Mouse (Mus musculus) heart, postnatal 0 days (tissue): ENCODE measurements around the gene Dmbt1.

Experiments
- CTCF ChIP-seq: IDR thresholded peaks from 2 replicates; pipeline ENCODE4 v1.5.1; 2016; ENCODE audit warnings: antibody characterized with exemption, control low read depth, low read depth
- EP300 ChIP-seq: IDR thresholded peaks from 2 replicates; pipeline ENCODE4 v1.6.1; 2016; ENCODE audit warnings: antibody characterized with exemption, low read depth

DNA sequence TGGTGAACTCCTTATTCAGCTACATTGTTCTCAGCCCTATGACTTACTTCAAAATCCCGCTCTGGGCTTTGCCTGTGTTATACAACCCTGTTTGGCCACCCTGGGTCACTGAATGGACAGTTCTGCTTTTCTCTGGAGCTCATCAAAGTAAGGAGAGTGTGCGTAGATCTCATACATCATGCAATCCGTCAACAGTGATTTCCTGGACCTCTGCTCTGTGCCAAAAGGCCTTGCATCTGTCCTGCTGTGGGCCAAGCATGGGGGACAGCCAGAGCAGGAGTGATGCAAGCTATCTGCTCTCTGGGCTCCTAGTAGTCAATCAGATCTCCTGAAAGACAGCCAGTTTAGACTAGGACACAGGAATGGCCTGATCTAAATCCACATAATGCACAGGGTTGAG lies 46.1 kb upstream of the Dmbt1 start:
- no peak for TF ChIP-seq CTCF
- no peak for TF ChIP-seq EP300
